Mouse (Mus musculus): ENCODE data around the gene Gorab.

Gorab gene

GRCm38 (mm10) chr1:163357733-163358132 is 45.7 kb downstream of the Gorab start:
- no peak for DNase-seq (ENCODE audit: low read depth, low spot score)

- no peak for DNase-seq (ENCODE audit: low read depth, low spot score)
Measured at GRCm38 (mm10) chr1:163356167-163356566, 47.3 kb downstream of the Gorab start.

GRCm38 (mm10) chr1:163355626-163356156 is 47.8 kb downstream of the Gorab start:
- no peak for DNase-seq (ENCODE audit: low read depth, low spot score)

- no peak for DNase-seq (ENCODE audit: low read depth, low spot score)
Measured at GRCm38 (mm10) chr1:163350988-163351387, 52.5 kb downstream of the Gorab start.

- peak; percentile 62 for DNase-seq (ENCODE audit: low read depth, low spot score)
Measured at GRCm38 (mm10) chr1:163345541-163345940, 57.9 kb downstream of the Gorab start.

GRCm38 (mm10) chr1:163344931-163345330 is 58.5 kb downstream of the Gorab start:
- no peak for DNase-seq (ENCODE audit: low read depth, low spot score)

- no peak for DNase-seq (ENCODE audit: low read depth, low spot score)
Measured at GRCm38 (mm10) chr1:163339219-163339561, 64.3 kb downstream of the Gorab start.

- DNase-seq (ENCODE audit: low read depth, low spot score), result peak; percentile 83
Measured at GRCm38 (mm10) chr1:163338525-163339218, 64.8 kb downstream of the Gorab start.

- peak; percentile 63 for DNase-seq (ENCODE audit: low read depth, low spot score)
Measured at GRCm38 (mm10) chr1:163337821-163338220, 65.6 kb downstream of the Gorab start.

All from skeletal muscle tissue, adult 2 months (tissue).